Mouse (Mus musculus): ENCODE measurements around the gene St7.
A peak's percentile ranks its signal among the peaks of the same experiment; 100 is the strongest.

Gene St7

GRCm38 (mm10) chr6:17824735-17825134 is 132.0 kb downstream of the St7 start:
- DNase-seq (ENCODE audit: low spot score): no peak

GRCm38 (mm10) chr6:17828382-17828781 is 135.6 kb downstream of the St7 start:
- DNase-seq (ENCODE audit: low spot score): no peak

- DNase-seq (ENCODE audit: low spot score): no peak
Observed at GRCm38 (mm10) chr6:17829981-17830380, 137.2 kb downstream of the St7 start.

GRCm38 (mm10) chr6:17834493-17834892 is 141.8 kb downstream of the St7 start:
- DNase-seq (ENCODE audit: low spot score): peak; percentile 70

GRCm38 (mm10) chr6:17835693-17836092 is 143.0 kb downstream of the St7 start:
- DNase-seq (ENCODE audit: low spot score): no peak

GRCm38 (mm10) chr6:17837676-17838075 is 144.9 kb downstream of the St7 start:
- DNase-seq (ENCODE audit: low spot score): no peak

GRCm38 (mm10) chr6:17840431-17840830 is 147.7 kb downstream of the St7 start:
- DNase-seq (ENCODE audit: low spot score): no peak

- peak; percentile 64 for DNase-seq (ENCODE audit: low spot score)
Observed at GRCm38 (mm10) chr6:17842759-17843158, 150.0 kb downstream of the St7 start.

GRCm38 (mm10) chr6:17851316-17851715 is 158.6 kb downstream of the St7 start:
- DNase-seq (ENCODE audit: low spot score): no peak

- DNase-seq (ENCODE audit: low spot score): no peak
Observed at GRCm38 (mm10) chr6:17853587-17854274, 161.0 kb downstream of the St7 start.

- no peak for DNase-seq (ENCODE audit: low spot score)
Observed at GRCm38 (mm10) chr6:17855616-17856015, 162.9 kb downstream of the St7 start.

GRCm38 (mm10) chr6:17859564-17859963 is 166.8 kb downstream of the St7 start:
- DNase-seq (ENCODE audit: low spot score): no peak

- no peak for DNase-seq (ENCODE audit: low spot score)
Observed at GRCm38 (mm10) chr6:17860463-17860862, 167.7 kb downstream of the St7 start.

GRCm38 (mm10) chr6:17867796-17868195 is 175.1 kb downstream of the St7 start:
- DNase-seq (ENCODE audit: low spot score): peak; percentile 12

- no peak for DNase-seq (ENCODE audit: low spot score)
Observed at GRCm38 (mm10) chr6:17871831-17872372, 179.2 kb downstream of the St7 start.

- DNase-seq (ENCODE audit: low spot score): no peak
Observed at GRCm38 (mm10) chr6:17875606-17876005, 182.9 kb downstream of the St7 start.

- no peak for DNase-seq (ENCODE audit: low spot score)
Observed at GRCm38 (mm10) chr6:17876023-17876613, 183.4 kb downstream of the St7 start.

- DNase-seq (ENCODE audit: low spot score): peak; percentile 13
Observed at GRCm38 (mm10) chr6:17876670-17877179, 184.0 kb downstream of the St7 start.

GRCm38 (mm10) chr6:17882943-17883342 is 190.2 kb downstream of the St7 start:
- DNase-seq (ENCODE audit: low spot score): no peak

GRCm38 (mm10) chr6:17887765-17888164 is 195.0 kb downstream of the St7 start:
- DNase-seq (ENCODE audit: low spot score): no peak

GRCm38 (mm10) chr6:17895562-17895961 is 202.8 kb downstream of the St7 start:
- DNase-seq (ENCODE audit: low spot score): no peak

GRCm38 (mm10) chr6:17898539-17898938 is 205.8 kb downstream of the St7 start:
- DNase-seq (ENCODE audit: low spot score): no peak

- DNase-seq (ENCODE audit: low spot score): no peak
Observed at GRCm38 (mm10) chr6:17903355-17903754, 210.6 kb downstream of the St7 start.

Data from urinary bladder, postnatal 14 days (tissue).